Mouse (Mus musculus) induced T-regulatory cell, adult 2 months (primary cell): ENCODE results near the gene Olfr299.

Experiments used
- DNase-seq: peaks from one replicate; pipeline ENCODE4 v3.0.0-alpha.2; 2012; ENCODE audit warnings: low read depth

The Olfr299 gene

DNA sequence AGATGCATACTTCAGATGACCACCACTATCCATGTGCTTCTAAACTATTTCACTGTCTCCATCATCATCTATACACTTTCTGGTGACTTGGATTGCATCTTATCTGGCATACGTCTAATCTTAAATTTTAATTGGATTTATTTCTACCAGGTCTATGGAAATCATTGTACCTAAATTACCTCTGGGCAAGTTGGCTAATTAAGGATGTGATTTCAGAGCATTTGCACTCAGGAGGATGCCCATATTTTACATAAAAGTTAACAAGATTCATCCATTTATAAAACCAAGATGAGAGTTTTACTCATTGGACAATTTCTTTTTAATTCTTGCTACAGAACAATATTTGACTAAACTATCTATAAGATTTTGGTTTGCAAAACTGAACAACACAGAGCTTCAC, at the start of gene Olfr299:
Gene Olfr299, plus strand, starts transcription at position 301 of the 400 bp plus-strand sequence.
- no peak for DNase-seq

DNA sequence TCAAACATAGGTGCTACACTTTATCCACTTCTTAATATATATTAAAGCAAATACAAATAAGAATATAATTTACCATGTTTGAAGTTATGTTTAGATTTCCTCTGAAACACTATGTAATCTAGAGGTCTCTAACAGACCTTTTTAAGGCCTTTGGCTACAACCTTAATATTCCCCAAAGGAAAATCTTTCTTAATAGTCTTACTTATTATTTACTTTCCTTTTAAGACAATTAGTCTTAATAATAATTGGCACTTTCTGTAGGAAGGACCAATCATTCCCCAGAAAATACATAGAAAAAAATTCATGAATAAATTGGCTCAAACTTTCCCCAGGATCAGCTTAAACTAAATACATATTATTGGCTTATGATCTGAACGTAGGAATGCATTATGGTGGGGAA, 32.7 kb downstream of the Olfr299 start, which contains the start of gene Olfr298:
Gene Olfr298, minus strand, starts transcription at position 101 of the 400 bp plus-strand sequence.
- DNase-seq: no peak
